Mouse (Mus musculus) layer of hippocampus, postnatal 25 days (tissue): ENCODE measurements around the gene Syt11. TPM values are rescaled to one million over a fixed set of nuclear protein-coding genes. Genes with fewer than 3 reads are reported as not detected.
"Not testable (repeated sequence)": the region's sequence is repeated elsewhere in the genome, so short reads cannot be mapped to it uniquely, and the experiment has no call there.

Experiments used
- DNase-seq, 2 experiments: peaks; one replicate each; pipeline ENCODE4 v3.0.0; 2022; ENCODE audit warnings: mixed read lengths in 2 of 2, low spot score in 1 of 2; ENCODE audit errors: extremely low spot score in 1 of 2
- total RNA-seq, 2 experiments: library from RNA; stranded (reverse); gene quantifications; 2 replicates each; pipeline ENCODE4 v1.2.3; 2021

The Syt11 gene
- 100 to 1,000 TPM; 502 to 559 TPM for total RNA-seq

- DNase-seq, result not testable (repeated sequence)
Measured at GRCm38 (mm10) chr3:88774939-88775841, at the start of gene Syt11. Syt11 (minus strand) TSS chr3:88775164.

DNA sequence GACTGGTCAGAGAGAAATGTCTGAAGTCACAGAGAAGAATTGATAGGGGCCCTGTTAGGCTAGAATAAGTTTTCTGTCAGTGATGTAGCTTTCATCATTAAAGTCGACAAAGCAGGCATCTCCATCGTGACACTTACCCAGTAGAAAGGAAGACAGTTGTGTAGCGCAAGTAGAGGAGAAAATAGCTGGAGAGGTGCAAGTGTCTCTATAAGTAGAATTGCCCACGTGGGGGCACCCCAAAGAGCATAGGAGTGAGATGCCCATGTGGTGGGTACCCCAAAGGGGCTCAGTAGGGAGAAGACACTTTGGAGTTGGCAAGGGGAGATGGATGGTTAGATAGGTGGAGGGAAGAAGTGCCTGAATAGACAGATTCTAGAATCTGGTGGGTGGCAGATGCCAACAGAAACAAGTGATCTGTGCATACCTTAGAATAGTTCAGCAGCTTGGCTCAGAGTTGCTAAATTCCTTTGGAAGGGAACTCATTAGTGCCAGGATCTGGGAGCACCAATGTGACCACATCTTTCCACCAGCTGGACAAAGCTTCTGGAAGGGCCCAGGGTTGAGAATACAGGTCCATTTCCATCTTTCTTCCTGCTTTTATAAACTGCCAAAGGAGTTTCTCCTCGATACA lies 29.1 kb upstream of the Syt11 start:
- DNase-seq, result no peak

DNA sequence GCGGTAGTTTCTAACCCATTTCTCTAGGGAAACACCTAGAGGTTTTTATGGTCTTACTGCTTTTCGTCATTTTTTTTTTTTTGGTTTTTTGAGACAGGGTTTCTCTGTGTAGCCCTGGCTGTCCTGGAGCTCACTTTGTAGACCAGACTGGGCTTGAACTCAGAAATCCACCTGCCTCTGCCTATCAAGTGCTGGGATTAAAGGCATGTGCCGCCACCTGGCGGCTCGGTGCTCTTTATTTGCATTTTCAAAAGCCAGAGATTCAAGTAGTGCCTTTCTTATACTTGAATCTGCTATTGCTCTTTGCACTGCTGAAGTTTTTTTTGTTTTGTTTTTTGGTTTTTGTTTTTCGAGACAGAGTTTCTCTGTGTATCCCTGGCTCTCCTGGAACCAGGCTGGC lies 22.5 kb upstream of the Syt11 start:
- DNase-seq, result not testable (repeated sequence)

DNA sequence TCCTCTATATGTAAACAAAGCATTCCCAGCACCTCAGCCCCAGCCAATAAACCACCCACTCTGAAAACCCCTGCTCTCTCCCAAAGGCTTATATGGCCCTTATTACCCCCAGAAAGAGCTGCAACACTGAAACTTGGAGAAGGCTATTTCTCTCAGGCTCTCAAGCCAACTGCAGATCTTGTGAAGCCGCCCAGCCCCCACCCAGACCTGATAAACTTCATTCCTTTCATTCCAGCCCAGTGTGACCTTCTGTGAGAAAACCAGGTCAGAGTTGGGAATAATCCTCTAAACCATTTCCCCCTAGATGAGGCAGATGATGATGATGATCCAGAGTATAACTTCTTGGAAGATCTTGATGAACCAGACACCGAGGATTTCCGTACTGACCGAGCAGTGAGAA lies 13.1 kb upstream of the Syt11 start:
- DNase-seq, result not testable (repeated sequence)

- DNase-seq, result not testable (repeated sequence)
Measured at GRCm38 (mm10) chr3:88786805-88787204, 11.8 kb upstream of the Syt11 start.

GRCm38 (mm10) chr3:88786323-88786722 lies 11.4 kb upstream of the Syt11 start:
- not testable (repeated sequence) for DNase-seq

DNA sequence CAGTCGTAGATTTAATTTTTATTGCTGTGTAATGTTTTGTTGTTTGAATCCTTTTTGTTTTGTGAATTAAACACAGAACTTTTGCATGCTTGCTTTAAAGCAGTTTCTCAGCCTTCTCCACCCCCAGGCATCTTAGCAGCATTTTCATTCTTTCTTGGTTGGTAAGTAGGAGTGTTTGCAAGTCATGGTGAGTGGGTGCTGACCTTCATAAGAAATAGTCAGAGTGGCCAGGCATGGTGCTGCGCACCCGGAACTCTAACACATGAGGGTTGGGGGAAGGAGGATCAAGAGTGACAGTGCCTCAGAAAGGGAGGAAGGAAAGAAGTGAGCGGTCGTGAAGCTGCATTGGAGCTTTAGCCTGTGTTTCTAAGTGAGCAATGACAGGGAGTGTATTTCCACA lies 9.9 kb upstream of the Syt11 start:
- no peak for DNase-seq

DNA sequence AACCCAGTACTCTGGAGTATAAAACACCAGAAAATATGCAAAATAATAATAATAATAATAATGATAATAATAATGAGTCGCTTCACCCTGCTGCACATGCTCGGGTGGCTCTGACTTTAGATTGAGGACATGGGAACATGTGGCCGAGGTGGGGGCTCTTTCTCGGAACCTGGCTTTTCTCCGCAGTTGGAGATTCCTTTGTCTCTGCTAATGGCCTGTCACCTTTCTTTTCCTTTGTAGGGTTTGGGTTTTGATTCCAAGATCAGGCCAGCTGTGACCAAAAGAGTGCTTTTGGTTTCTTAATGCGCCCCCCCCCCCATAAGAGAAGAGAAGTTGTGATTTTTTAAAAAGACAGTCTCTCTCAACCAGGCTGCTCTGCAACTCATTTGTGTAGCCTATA lies 1.8 kb downstream of the Syt11 start:
- not testable (repeated sequence) for DNase-seq

- peak; percentile 65 to 84 for DNase-seq
Measured at GRCm38 (mm10) chr3:88772399-88772798, 2.6 kb downstream of the Syt11 start.

GRCm38 (mm10) chr3:88771941-88772280 lies 3.1 kb downstream of the Syt11 start:
- not testable (repeated sequence) for DNase-seq

DNA sequence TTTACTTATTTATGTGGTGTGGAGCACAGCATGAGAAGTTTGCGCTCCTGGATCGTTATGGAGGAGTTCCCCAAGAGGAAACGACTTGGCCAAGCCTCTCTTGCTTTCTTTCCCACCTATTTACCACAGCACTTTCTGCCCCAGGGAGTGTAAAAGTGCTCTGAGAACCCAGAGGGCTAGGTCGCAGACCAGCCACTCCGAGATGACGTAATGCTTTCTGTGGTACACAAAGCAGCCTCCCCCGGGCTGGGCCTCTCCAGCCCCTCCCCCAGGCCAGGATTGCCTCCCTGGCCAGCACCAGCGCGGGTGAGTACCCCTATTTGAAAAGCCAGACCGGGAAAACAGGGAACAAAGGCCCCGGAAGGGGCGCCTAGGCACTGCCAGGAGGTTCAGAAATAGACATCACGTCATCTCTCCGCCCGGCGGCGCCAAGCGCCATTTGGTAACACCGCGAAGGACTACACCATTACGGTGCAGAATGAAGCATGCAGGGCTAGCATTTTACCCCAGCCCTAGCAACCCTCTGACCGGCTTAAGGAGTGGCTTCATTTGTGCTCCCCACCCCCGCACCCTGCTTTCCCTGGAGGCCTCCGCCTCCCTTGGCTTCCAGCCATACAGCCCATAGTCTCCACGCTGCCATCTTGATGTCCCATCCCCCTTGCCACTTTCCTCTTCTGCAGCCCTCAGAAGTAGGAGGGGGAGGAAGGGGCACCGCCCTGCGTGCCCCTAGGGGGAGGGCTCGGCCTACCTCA lies 3.6 kb downstream of the Syt11 start:
- peak; percentile 43 to 61 for DNase-seq

DNA sequence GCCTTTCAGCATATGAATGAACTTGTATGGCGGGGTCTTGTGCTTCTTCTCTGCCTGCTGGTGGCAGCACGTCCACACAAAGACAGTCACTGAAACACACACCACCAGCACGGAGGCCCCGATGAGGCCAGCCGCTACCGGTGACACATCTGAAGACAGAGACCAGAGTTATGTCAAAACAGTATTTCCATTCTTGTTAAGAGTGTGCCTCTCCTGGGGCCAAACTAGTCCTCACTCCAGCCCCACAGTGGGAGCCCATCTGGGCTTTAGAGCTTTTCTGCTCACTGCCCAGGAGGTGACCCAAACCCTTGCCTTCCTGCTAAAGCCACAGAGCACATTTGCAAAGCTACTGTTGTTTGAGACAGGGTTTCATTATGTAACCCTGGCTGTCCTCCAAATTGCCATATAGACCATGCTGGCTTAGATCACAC lies 12.5 kb downstream of the Syt11 start:
- peak in 1 of 2 experiments; percentile 4 for DNase-seq

DNA sequence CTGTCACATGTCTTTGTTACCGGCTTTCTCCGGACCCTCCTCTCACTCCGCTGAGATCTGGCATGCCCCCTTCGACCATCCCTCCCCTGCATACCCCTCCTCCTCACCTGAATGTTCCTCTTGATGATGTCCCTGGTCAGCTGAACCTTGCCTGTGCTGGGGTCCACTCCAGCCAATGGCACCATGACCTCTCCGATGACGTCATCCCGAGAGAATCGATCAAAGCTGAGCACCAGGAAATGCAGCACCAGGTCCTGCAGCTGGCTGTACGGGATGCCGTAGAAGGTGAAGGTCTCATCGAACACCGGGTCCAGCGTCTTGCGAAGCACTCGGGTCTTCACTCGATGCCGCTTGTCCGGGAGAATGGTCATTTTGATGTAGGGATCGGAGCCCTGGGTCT lies 13.3 kb downstream of the Syt11 start:
- DNase-seq, result peak in 1 of 2 experiments; percentile 1

GRCm38 (mm10) chr3:88758045-88758500 lies 16.9 kb downstream of the Syt11 start:
- peak; percentile 61 to 77 for DNase-seq

DNA sequence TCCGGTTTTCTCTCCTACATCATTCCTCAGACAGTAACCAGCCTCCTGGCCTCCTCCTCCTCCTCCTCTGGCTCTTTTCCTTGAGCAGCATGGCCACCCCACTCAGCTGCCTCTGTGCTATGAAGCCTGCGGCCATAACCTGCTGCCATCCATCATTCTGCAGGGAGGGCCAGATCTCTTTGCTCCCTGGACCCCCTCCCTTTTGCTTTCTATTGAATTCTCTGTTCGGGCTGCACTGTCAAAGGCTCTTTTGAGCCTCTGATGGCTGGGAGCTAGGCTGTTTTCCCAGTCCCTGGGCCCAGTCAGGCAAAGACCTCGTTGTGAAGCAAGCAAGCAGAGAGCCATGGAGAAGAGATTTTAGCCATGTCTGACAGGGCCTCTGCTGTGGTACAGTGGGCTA lies 18.7 kb downstream of the Syt11 start:
- DNase-seq, result peak in 1 of 2 experiments; percentile 20

DNA sequence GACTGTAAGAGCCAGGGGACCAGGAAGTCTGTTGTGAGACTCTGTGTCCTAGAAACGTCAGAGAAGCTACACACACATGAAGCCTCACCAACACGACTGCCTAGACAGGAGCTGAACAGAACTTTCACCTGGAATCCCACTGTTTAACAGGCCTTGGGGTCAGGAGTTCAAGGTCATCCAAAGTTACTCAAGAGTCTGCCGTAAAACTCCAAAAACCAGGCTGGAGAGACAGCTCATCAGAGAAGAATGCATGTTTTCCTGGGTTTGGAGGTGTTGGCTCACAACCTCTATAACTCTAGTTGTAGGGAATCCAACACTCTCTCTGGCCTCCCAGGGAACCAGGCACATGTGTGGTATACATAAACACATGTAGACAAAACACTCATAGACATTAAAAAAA lies 19.4 kb downstream of the Syt11 start:
- DNase-seq, result peak in 1 of 2 experiments; percentile 2

DNA sequence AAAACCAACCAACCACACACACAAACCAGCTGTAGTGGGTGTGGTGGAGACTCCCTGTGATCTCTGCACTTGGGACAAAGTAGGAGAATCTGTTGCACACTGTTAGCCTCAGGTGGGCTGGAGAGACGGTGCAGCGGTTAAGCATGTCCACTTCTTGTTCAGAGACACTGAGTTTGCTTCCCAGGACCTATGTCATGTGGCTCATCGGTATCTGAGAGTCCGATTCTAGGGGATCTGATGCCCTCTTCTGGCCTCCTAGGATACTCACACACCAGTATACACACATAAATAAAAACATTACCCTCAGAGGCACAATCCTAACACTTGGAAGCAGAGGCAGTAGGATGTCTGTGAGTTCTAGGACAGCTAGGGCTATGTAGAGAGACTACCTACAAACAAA lies 20.7 kb downstream of the Syt11 start:
- peak in 1 of 2 experiments; percentile 1 for DNase-seq

- no peak for DNase-seq
Measured at GRCm38 (mm10) chr3:88746871-88747231, 28.1 kb downstream of the Syt11 start.

DNA sequence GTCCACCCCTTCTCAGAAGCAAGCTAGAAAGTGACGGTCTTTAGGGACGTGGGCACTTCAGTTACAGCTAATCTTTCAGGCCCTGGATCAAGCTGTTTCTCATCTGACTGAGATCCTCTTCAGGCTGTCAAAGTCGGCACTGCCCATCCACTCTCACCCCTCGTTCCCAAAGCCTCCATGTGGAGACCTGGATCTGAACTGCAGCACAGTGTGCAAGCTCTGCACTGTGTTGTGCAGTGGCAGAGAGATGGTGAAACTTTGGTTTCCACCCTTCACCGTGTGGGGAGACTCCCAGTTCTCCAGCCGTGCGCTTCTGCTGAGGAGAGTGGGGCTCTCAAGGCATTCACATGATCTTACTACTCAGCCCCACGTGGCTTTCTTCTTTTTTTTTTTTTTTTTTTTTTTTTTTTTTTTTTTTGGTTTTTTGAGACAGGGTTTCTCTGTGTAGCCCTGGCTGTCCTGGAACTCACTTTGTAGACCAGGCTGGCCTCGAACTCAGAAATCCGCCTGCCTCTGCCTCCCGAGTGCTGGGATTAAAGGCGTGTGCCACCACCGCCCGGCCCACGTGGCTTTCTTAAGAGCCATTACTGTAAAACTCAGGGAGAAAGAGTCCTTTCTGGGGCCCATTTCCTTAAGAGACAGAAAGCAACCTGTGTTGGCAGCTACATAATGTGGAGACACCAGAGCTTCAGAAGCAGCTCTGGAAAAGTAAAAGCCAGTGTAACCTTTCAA lies 28.7 kb downstream of the Syt11 start:
- no peak for DNase-seq

DNA sequence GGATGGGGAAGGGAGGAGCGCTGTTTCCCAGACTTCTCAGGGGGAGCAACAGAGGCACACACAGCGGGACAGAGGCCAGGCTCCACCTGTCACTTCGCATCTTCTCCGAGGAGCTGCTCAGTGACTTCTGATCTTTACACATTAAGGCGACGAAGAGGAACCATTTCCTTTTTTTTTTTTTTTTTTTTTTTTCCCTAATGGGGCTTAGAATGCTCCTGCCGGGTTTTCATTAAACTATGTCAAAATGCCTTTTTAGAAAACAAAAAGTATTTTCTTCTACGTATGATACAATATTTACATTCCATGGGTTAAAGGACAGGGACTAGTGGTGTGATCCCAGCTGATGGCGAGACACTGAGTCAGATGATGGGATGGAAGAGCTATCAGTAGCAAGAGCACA lies 29.4 kb downstream of the Syt11 start:
- no peak for DNase-seq
